Mouse (Mus musculus): Measurements from ENCODE around the gene Gtpbp8. TPM values are rescaled to one million over a fixed set of nuclear protein-coding genes. Genes with fewer than 3 reads are reported as not detected.

Gene Gtpbp8
- polyA plus RNA-seq, 1 experiment from 2014 or later: 34.0 TPM

DNA sequence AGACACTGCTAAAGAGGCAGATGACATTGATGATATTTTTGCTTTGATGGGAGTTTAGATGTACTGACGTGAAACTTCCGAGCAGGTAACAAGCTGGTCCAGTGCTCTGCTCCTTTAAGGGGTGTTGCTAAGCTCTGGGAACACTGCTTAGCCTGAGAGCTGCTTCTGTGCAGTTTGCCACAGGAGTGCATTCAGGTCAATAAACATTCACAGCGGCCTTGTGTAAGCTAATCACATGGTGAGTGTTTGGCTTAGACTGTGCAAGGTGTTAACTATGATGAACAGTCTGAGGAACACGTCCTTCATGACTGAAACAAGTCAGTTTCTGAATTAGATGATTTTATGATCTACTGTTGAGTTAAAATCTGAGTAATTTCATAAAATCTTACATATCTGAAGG lies 10.0 kb downstream of the Gtpbp8 start:
- H3K27ac ChIP-seq (ENCODE audit: low read length): no peak overlapping the region
- 70% methylated on average over 4 of the region's 4 CpGs for WGBS
- H3K9me3 ChIP-seq (ENCODE audit: control insufficient read depth, low read length): no peaks in the 10 kb centered on the region
- peak; percentile 43; the same call in 1 of the 2 replicates for ATAC-seq
- peaks cover 14% of the 10 kb centered on the region for H3K36me3 ChIP-seq (ENCODE audit: control insufficient read depth, insufficient read depth, low read length)
- H3K9ac ChIP-seq (ENCODE audit: low read depth, low read length): no peak overlapping the region
- no peak overlapping the region for H3K4me2 ChIP-seq (ENCODE audit: low read depth, low read length)
- H3K4me1 ChIP-seq (ENCODE audit: control insufficient read depth, insufficient read depth, low read length): no peaks in the 10 kb centered on the region
- no peaks in the 10 kb centered on the region for H3K27me3 ChIP-seq (replicated peaks; ENCODE audit: control insufficient read depth, insufficient read depth, low read length)
- H3K4me3 ChIP-seq (ENCODE audit: low read length): no peak overlapping the region

DNA sequence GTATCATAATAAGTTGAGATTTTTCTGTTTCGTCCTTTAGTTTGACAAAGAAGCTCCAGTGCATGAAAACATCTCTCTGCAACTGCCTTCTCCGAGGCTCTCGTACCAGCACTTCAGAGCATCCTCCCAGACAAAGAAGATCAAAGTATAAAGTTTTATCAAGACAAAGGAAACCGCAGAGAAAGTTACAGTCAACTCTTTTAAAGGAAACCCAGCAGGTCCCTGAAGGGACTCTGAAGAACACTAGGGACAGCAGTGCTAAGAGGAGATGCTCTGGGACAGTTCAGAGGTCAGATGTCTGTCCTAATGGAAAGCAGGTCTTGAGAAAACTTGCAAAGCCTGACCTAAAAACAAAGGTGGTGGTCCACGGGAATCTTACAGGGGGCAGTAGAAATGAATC lies 10.5 kb downstream of the Gtpbp8 start:
- Histone ChIP-seq H3K9me3 (ENCODE audit: control insufficient read depth, low read length) (no peaks in the 10 kb centered on the region), H3K36me3 (ENCODE audit: control insufficient read depth, insufficient read depth, low read length) (peaks cover 17% of the 10 kb centered on the region), H3K9ac (ENCODE audit: low read depth, low read length) (no peak overlapping the region), H3K4me1 (ENCODE audit: control insufficient read depth, insufficient read depth, low read length) (no peaks in the 10 kb centered on the region), H3K27me3 (replicated peaks; ENCODE audit: control insufficient read depth, insufficient read depth, low read length) (no peaks in the 10 kb centered on the region), H3K27ac (ENCODE audit: low read length) (no peak overlapping the region), H3K4me3 (ENCODE audit: low read length) (no peak overlapping the region), H3K4me2 (ENCODE audit: low read depth, low read length) (no peak overlapping the region)
- 90% methylated on average over 5 of the region's 5 CpGs for WGBS
- ATAC-seq: no peak

DNA sequence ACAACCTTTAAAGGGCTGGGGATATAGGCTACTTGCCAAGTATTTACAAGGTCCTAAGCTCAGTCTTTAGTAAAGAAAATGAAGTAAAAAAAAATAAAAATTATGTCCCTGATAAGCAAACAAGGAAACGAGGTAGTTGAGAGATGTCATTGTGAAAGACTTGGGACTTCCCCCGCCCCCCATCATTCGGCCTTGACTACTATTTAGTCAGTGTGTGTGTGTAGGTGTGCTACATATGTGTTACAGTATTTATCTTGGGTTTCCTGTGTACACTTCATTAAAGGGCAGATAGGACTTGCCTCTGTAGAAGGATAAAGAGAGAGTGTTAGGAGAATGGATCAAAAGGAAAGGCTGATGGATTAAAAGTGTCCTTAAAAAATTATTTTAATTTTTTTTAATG lies 12.1 kb downstream of the Gtpbp8 start:
- WGBS: 62% methylated on average over 3 of the region's 3 CpGs
- H3K36me3 ChIP-seq (ENCODE audit: control insufficient read depth, insufficient read depth, low read length): peaks cover 22% of the 10 kb centered on the region
- no peaks in the 10 kb centered on the region for H3K27me3 ChIP-seq (replicated peaks; ENCODE audit: control insufficient read depth, insufficient read depth, low read length)
- H3K4me1 ChIP-seq (ENCODE audit: control insufficient read depth, insufficient read depth, low read length): no peaks in the 10 kb centered on the region
- no peak overlapping the region for H3K4me2 ChIP-seq (ENCODE audit: low read depth, low read length)
- H3K27ac ChIP-seq (ENCODE audit: low read length): no peak overlapping the region
- no peak overlapping the region for H3K4me3 ChIP-seq (ENCODE audit: low read length)
- ATAC-seq: peak; percentile 73
- no peaks in the 10 kb centered on the region for H3K9me3 ChIP-seq (ENCODE audit: control insufficient read depth, low read length)
- no peak overlapping the region for H3K9ac ChIP-seq (ENCODE audit: low read depth, low read length)

DNA sequence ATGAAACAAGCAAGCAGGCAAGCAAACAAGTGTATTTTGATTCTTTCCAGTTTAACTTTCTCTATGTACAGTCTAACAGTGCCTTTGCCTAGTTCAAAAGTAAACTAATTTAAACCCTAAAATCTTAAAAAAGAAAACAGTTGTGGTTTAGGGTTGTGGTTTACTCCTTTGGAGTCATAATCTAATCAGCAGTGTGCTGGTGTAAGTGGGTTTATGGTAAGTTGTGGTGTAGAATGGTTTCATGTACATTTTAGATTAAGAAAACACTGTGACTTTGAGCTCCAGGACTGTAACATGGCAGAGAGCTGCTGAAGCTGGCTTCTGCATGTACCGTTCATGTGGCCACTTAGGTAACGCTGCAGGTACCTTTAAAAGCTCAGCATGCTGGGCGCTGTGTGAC lies 18.6 kb downstream of the Gtpbp8 start:
- no peak overlapping the region for H3K27ac ChIP-seq (ENCODE audit: low read length)
- H3K4me2 ChIP-seq (ENCODE audit: low read depth, low read length): no peak overlapping the region
- H3K9ac ChIP-seq (ENCODE audit: low read depth, low read length): no peak overlapping the region
- no peak overlapping the region for H3K4me3 ChIP-seq (ENCODE audit: low read length)
- no peaks in the 10 kb centered on the region for H3K9me3 ChIP-seq (ENCODE audit: control insufficient read depth, low read length)
- WGBS: 95% methylated on average over 3 of the region's 3 CpGs
- peaks cover 8% of the 10 kb centered on the region; the same call in 1 of the 2 replicates for H3K36me3 ChIP-seq (ENCODE audit: control insufficient read depth, insufficient read depth, low read length)
- H3K27me3 ChIP-seq (replicated peaks; ENCODE audit: control insufficient read depth, insufficient read depth, low read length): no peaks in the 10 kb centered on the region
- no peak for ATAC-seq
- H3K4me1 ChIP-seq (ENCODE audit: control insufficient read depth, insufficient read depth, low read length): peaks cover 17% of the 10 kb centered on the region

DNA sequence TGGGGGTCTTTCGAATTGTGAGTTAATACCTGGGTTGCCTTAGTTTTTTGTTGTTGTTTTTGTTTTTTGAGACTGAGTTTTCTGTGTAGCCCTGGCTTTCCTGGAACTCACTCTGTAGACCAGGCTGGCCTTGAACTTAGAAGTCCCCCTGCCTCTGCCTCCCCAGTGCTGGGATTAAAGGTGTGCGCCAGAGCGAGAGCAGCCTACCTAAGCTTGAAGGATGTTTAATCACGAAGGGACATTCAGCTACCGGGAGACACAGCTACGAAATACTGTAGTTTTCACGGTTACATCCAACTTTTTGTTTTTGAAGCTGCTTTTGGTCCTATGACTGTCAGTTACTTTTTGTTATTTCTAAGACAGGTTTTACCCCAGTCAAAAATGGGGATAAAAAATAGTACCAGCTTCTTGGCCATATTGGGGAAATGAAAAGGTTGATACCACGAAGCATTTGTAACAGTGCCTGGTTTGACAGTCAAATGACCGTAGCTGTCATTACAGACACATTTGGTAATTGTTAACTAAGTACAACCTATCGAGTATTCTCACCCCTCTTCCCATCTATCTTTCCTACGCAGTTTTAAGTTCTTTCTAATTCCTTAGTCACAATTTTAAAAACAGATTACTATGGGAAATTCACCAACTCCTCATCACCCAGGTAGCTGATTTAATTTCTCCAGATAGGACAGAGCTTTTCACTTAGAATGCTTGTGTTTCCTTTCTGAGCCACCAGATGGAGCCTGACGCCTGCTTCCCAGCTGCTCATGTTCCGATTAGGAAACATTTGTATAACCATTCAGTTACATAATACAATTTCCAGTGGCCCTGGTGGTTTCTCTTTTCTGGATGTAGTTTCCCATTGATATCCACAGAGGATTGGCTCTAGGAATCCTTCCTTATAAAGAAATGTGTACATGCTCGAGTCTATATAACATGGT lies 20.6 kb downstream of the Gtpbp8 start:
- Histone ChIP-seq H3K4me3 (ENCODE audit: low read length) (peak overlapping the region; percentile 95), H3K9me3 (ENCODE audit: control insufficient read depth, low read length) (no peaks in the 10 kb centered on the region), H3K27ac (ENCODE audit: low read length) (peak overlapping the region; percentile 94), H3K9ac (ENCODE audit: low read depth, low read length) (peak overlapping the region; percentile 95; the same call in 1 of the 2 replicates), H3K4me2 (ENCODE audit: low read depth, low read length) (peak overlapping the region; percentile 68), H3K4me1 (ENCODE audit: control insufficient read depth, insufficient read depth, low read length) (peaks cover 17% of the 10 kb centered on the region), H3K36me3 (ENCODE audit: control insufficient read depth, insufficient read depth, low read length) (peaks cover 4% of the 10 kb centered on the region; the same call in 1 of the 2 replicates), H3K27me3 (replicated peaks; ENCODE audit: control insufficient read depth, insufficient read depth, low read length) (no peaks in the 10 kb centered on the region)
- 37% methylated on average over 14 of the region's 14 CpGs for WGBS
- no peak for ATAC-seq

DNA sequence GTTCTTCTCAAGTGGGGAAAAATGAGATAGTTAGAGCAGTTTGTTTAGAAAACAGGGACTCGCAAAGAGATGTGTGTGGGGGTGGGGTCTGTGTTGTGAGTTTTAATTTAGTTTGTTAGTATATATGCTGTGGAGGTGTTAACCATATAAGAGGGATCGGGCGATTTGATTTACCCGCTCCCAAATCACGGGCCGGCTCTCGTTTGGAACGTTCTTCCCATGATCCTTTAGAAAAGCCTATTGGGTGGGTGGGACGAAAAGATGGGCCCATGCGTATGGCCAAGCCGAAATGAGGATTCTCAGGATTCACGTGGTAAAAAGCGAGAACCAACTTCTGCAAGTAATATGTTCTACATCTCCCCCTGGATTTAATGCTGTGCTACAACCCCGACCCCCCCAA lies 21.3 kb downstream of the Gtpbp8 start:
- peak overlapping the region; percentile 95 for H3K9ac ChIP-seq (ENCODE audit: low read depth, low read length)
- peaks cover 17% of the 10 kb centered on the region for H3K4me1 ChIP-seq (ENCODE audit: control insufficient read depth, insufficient read depth, low read length)
- peak overlapping the region; percentile 95 for H3K4me3 ChIP-seq (ENCODE audit: low read length)
- ATAC-seq: peak; percentile 21
- peak overlapping the region; percentile 68 for H3K4me2 ChIP-seq (ENCODE audit: low read depth, low read length)
- no peaks in the 10 kb centered on the region for H3K27me3 ChIP-seq (replicated peaks; ENCODE audit: control insufficient read depth, insufficient read depth, low read length)
- 0 out of 2 replicates have a peak, but pooled peaks cover 4% of the 10 kb centered on the region for H3K36me3 ChIP-seq (ENCODE audit: control insufficient read depth, insufficient read depth, low read length)
- H3K9me3 ChIP-seq (ENCODE audit: control insufficient read depth, low read length): no peaks in the 10 kb centered on the region
- WGBS: under 1% methylated on average over 14 of the region's 14 CpGs
- H3K27ac ChIP-seq (ENCODE audit: low read length): peak overlapping the region; percentile 94

DNA sequence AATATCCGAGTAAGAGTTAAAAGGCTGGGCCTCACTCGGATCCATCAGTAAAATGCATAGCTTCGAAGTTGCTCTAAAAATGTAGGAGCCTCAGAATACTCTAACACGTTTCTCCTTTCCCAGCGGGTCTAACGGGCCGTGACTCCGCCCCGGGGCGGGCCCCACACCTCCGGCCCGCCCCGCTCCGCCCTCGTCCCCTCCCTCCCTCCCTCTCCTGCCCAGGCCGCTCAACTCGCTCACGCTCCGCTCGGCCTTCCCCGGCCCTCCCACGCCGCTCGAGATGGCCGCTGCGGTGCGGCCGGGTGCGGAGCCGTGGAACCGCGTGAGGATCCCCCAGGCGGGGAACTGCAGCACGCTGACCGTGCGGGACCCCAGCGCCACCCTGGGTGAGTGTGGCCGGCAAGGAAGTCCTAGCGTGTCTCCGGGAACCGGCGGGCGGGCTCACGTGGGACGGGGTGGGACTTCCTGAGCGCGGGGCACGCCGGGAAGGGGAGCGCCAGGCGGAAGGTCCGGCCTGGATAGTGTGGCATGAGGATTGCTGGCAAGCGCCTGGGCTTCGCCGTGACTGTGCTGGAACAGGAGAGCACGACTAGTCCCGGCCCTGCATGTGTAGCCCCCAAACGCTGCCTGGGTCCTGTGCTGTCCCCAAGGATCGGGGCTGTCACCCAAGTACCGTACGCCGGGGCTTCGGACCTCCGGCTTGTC lies 21.9 kb downstream of the Gtpbp8 start, which contains the start of gene Nepro:
TSS of gene Nepro (plus strand) at position 219 of the 705 bp plus-strand sequence.
- Histone ChIP-seq H3K9ac (ENCODE audit: low read depth, low read length) (peak within 1 kb of the TSS; percentile 95), H3K36me3 (ENCODE audit: control insufficient read depth, insufficient read depth, low read length) (0 out of 2 replicates have a peak, but pooled peaks cover 1% of the 10 kb centered on the region), H3K9me3 (ENCODE audit: control insufficient read depth, low read length) (no peaks in the 10 kb centered on the region), H3K27me3 (replicated peaks; ENCODE audit: control insufficient read depth, insufficient read depth, low read length) (no peaks in the 10 kb centered on the region), H3K4me3 (ENCODE audit: low read length) (peak within 1 kb of the TSS; percentile 95), H3K4me2 (ENCODE audit: low read depth, low read length) (peak within 1 kb of the TSS; percentile 68), H3K4me1 (ENCODE audit: control insufficient read depth, insufficient read depth, low read length) (peaks cover 17% of the 10 kb centered on the region), H3K27ac (ENCODE audit: low read length) (peak within 1 kb of the TSS; percentile 94)
- WGBS: under 1% methylated on average over 64 of the region's 64 CpGs
- ATAC-seq: peak; percentile 99

DNA sequence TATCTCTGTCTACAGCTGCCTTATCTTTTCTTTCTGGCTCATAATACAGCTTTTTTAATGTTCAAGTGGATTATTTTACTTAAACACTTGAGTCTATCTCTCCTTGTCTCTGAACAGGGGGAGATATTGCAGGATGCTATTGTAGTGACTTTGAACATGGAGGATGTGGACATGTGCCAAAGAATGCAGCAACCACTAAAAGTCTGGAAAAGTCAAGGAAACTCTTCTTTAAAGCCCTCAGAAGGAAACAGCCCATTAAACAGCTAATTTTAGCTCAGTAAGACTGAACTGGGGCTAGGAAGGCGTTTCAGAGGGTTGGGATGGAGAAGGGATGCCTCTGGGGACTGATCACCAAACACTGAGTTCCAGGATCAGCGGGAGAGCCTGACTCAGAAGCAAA lies 23.5 kb downstream of the Gtpbp8 start:
- Histone ChIP-seq H3K9ac (ENCODE audit: low read depth, low read length) (no peak overlapping the region), H3K4me2 (ENCODE audit: low read depth, low read length) (no peak overlapping the region), H3K27me3 (replicated peaks; ENCODE audit: control insufficient read depth, insufficient read depth, low read length) (no peaks in the 10 kb centered on the region), H3K4me1 (ENCODE audit: control insufficient read depth, insufficient read depth, low read length) (peaks cover 17% of the 10 kb centered on the region), H3K36me3 (ENCODE audit: control insufficient read depth, insufficient read depth, low read length) (no peaks in the 10 kb centered on the region), H3K27ac (ENCODE audit: low read length) (no peak overlapping the region), H3K4me3 (ENCODE audit: low read length) (no peak overlapping the region), H3K9me3 (ENCODE audit: control insufficient read depth, low read length) (no peaks in the 10 kb centered on the region)
- WGBS: 69% methylated on average over 2 of the region's 2 CpGs
- ATAC-seq: no peak

DNA sequence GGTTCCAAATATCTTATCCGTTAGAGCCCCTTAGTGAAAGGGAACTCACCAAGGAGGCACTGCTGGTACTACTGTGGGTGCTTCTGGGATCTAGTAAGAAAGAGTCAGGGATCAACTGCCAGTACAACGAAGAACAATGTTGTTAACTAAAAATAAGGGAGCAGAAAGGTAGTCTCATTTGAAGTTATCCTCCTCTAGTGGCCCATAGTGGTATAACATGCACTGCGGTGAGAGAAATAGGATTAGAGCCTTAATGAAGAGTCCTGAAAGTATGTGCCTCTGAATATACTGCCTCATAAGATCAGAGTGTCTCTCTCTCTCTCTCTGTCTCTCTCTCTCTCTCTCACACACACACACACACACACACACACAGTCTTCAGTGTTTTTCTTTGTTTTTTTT lies 25.6 kb downstream of the Gtpbp8 start:
- ATAC-seq: no peak
- WGBS: 85% methylated on average over 3 of the region's 3 CpGs
- H3K4me1 ChIP-seq (ENCODE audit: control insufficient read depth, insufficient read depth, low read length): peaks cover 12% of the 10 kb centered on the region

More for the DNA sequence above, 25.6 kb downstream of the Gtpbp8 start:
- H3K27me3 ChIP-seq (replicated peaks; ENCODE audit: control insufficient read depth, insufficient read depth, low read length): no peaks in the 10 kb centered on the region
- no peak overlapping the region for H3K4me2 ChIP-seq (ENCODE audit: low read depth, low read length)
- no peak overlapping the region for H3K27ac ChIP-seq (ENCODE audit: low read length)
- no peaks in the 10 kb centered on the region for H3K36me3 ChIP-seq (ENCODE audit: control insufficient read depth, insufficient read depth, low read length)
- H3K9ac ChIP-seq (ENCODE audit: low read depth, low read length): no peak overlapping the region
- no peaks in the 10 kb centered on the region for H3K9me3 ChIP-seq (ENCODE audit: control insufficient read depth, low read length)
- H3K4me3 ChIP-seq (ENCODE audit: low read length): no peak overlapping the region
